Mouse (Mus musculus) layer of hippocampus, adult 9-11 months (tissue): ENCODE data around the gene Ror2.

Experiments
- DNase-seq: peaks from one replicate; pipeline ENCODE4 v3.0.0; 2022

The Ror2 gene

DNA sequence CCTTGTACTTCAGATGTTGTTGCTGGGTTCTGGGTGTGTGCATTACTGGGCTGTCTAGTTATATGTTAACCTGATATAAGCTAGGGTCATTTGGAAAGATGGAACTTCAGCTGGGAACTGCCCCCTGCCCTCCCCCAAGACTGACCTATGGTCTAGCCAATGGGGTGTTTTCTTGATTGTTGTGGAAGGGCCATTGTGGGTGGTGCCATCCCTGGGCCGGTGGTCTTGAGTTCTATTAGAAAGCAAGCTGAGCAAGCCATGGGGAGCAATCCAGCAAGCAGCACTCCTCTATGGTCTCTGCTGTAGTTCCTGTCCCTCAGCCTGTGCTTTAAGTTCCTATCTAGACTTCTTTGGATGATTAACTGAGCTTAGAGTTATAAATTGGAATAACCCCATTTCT, 101.1 kb downstream of the Ror2 start:
- no peak for DNase-seq

DNA sequence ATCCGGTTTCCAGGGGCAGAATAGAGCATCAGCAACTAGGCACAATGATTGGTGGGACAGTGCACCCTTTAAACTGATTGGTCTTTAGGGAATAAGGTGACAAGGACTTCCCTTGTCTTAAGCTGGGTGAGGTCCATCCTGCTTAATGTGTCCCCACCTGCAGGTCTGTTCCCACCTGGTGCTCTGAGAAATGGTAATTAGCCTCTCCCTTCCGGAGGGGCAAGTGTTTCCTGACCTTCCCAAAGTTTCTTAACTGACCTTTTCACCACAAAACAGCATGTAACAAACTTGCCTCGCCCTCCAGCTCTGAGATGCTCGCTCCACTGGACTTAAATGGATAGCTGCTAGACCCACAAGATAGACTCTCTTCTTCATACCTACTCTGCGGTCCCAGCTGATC, 101.8 kb downstream of the Ror2 start:
- DNase-seq = no peak

DNA sequence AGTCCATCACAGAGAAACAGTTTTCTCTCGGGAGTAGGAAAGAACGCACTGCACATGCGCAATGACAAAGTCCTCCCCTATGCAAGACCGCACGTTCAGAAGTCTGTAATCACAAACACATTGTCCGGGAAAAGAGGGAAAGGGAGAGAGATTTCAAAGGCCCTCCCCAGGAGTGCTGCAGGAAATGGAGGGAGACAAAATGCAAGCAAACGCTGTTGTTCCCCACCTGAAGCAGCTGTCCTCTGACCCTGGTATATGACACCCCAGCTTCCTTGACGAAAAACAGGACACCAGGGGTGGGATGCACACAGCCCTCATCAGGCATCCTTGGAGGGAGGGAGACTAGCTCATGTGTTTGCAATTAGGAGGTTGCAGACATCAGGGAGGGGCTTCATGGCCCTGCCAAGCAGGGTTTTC, 102.8 kb downstream of the Ror2 start:
- DNase-seq = no peak

- no peak for DNase-seq
Observed at GRCm38 (mm10) chr13:53178594-53178993, 107.3 kb downstream of the Ror2 start.

DNA sequence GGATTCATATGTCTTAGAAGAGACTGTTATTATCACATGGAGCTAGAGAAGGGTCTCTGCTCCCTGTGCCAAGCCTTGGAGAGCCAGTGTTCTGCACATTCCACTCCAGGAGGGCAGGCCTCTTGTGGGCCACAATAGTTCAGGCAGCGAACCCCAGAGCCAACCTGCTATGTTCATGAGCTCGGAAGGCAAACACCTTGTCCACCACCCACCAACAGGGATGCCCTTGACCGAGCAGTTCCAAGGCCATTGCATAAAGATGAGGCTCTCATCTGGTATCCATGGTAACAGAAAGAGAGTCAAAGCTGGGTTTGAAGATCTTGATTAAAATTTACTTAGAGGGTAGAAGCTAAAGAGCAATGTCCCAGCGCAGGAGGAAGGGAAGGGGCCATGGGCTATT, 107.8 kb downstream of the Ror2 start:
- DNase-seq = no peak

GRCm38 (mm10) chr13:53177424-53177718, 108.6 kb downstream of the Ror2 start:
- no peak for DNase-seq

- no peak for DNase-seq
Observed at GRCm38 (mm10) chr13:53176695-53177423, 109.1 kb downstream of the Ror2 start.

- no peak for DNase-seq
Observed at GRCm38 (mm10) chr13:53175041-53175440, 110.9 kb downstream of the Ror2 start.

DNA sequence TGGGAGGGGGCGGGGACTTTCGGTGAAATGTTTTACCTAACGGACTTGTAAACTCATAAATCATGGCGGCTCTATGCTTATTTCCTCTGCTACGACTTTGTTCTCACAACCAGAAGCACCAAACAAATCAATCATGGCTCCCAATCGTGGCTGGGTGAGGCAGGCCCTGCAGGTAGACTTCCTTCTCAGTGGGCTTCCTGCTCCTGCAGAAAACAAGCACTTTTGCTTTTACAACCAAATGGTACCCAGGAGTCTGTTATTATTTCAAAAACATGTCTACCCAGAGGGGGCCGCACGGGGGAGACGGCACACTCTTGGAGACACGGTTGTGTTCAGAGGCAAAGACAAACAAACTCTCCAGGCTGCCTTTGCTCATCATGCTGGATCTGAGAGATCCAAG, 122.3 kb downstream of the Ror2 start:
- no peak for DNase-seq

DNA sequence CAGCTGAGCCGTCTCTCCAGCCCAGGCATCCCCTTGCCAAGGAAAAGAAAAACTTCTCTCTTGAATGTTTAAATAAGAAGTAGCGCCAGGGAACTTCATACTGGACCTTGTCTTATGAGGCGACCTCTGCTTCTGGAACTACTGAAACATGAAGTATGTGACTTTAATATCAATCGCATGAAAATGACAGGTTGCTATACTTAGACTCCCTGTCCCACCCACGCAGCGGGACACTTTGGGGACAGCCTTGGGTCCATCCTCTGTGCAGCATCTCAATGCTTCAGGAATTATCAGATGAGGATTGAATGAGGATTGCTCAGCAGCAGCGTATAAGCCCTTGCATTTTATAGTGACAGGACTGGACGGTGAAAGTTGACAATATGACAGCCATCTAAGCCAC, 122.9 kb downstream of the Ror2 start:
- no peak for DNase-seq

DNA sequence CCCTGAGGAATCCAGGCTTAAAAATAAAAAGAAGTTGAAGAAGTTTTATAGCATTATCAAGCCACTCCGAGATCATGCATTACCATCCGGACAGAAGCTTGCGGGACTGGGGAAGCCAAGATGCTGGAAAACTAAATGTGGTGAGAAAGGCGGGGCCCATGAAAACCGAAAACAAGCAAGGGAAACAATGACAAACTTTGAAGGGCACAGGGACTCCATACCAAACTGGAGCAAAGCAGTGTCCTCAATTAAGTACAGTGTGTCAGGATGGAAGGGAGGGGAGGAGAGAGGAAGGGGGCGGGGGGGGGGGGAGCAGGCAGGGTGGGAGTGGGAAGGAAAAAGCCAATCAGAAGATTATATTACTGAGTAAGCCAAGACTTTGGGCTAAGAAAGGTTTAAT, 126.4 kb downstream of the Ror2 start:
- no peak for DNase-seq

DNA sequence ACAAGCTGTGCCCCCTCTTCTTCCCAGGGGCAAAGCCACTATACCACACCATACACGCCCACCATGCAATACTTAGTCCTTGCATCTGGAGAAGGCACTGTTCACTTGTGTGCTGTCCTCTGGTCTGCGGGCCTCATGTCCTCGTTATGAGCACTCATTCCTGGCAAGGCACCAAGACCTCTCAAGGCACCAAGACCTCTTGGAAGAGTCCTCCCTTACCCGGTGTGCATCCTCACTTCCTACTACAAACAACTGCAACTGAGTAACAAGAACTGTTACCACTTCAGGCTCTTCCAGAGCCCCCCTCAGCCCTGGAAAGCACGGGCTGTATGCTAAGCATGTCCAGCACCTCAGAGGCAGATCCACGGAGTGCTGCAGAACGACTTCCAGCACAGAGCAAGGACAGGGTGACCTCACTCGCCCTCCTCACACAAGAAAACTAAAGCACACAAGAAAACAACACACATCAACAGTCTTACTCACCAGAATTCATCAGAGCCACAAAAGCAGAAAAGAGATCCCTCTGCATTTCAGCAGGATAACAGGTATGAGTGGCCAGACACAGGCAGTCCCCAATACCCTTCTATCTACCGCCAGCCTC, 127.4 kb downstream of the Ror2 start:
- no peak for DNase-seq

GRCm38 (mm10) chr13:53156911-53157310, 129.0 kb downstream of the Ror2 start:
- no peak for DNase-seq

DNA sequence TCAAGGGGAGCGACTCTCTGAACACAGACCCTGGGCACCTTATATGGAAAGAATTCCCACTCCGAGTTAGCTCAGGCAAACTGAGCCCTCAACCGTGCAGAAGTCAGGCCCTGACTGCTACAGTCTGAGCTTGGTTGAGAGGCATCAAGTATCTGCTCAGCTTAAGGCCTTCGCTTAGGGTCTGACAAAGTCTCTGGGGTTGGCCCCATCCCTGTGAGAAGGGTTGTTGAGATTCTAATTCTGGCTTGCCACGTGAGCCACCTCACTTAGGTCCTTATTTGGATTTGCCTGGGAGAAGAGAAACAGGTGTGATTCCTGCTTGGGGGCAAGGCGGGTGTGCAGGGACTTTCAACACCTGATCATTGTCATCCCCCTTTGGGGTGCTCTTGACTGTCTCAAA, 129.6 kb downstream of the Ror2 start:
- no peak for DNase-seq

DNA sequence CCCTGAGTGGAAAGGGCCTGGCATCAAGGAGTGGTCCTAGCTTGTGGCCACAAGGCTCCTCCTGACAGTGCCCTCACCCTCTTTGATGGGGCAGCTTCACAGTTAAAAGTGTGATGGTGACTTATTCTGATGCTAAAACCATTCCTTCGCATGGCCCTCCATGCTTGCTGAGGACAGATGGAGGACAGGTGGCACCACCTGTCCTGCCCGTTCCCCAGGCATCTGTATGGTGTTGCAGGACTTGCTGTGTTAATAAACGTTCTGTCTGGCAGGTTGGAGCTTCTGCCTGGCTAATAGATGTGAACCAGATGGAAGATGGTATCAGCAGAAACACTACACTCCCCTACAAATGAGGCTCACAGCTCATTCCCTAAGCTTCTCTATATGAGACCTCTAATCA, 140.4 kb downstream of the Ror2 start:
- DNase-seq = no peak

DNA sequence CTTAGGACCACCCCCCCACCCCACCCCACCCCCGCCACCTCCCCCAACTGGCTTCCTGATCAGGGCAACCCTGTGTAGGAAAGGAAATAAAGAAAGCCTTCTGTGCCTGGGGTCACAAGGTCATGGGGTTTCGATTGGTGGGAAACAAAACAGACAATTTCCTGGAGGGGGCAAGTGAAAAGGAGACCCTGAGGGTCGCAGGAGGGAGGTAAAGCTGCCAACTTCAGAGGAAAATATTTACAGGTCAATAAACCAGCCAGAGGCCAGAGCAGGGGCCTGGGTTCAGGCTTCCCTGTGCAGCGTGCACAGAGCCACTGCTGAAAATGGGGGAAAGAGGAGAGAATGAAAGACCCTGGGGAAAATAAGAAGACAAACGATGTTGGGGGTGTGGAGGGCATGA, 142.8 kb downstream of the Ror2 start:
- no peak for DNase-seq

GRCm38 (mm10) chr13:53142268-53142667, 143.7 kb downstream of the Ror2 start:
- DNase-seq = no peak

DNA sequence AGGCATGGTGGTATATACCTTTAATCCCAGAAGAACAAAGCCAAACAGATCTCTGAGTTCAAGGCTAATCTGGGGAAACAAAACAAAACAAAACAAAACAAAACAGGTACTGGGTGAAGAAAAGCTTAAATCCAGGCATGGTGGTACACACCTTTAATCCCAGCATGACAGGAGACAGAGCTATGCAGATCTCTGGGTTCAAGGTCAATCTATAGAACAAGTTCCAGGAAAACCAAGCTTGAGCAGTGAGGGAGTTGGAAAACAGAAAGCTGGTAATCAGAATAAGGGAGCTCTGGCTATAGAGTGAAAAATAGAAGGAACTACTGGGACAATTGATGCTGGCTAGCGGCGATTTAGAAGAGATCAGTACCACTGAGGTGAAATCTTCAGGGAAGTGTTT, 145.6 kb downstream of the Ror2 start:
- no peak for DNase-seq

DNA sequence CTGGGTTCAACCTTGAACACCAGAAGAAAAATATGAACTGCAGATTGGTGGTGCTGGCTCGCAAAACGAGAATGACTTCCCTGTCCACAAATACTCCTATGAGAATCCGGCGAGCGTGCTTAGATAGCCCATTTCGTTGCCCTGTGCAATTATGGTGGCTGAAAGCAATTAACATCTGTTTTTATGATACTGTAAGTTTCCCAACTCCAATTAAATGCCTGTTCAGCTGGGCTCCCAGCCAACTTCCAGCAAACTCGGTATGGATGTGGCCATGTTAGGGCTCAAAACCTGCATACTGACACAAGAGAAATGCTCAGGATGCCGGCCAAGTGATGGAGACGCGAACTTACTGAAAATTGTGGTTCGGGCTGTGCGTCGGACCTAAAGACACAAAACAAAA, 155.4 kb downstream of the Ror2 start:
- no peak for DNase-seq

- DNase-seq = no peak
Observed at GRCm38 (mm10) chr13:53130032-53130431, 155.9 kb downstream of the Ror2 start.

DNA sequence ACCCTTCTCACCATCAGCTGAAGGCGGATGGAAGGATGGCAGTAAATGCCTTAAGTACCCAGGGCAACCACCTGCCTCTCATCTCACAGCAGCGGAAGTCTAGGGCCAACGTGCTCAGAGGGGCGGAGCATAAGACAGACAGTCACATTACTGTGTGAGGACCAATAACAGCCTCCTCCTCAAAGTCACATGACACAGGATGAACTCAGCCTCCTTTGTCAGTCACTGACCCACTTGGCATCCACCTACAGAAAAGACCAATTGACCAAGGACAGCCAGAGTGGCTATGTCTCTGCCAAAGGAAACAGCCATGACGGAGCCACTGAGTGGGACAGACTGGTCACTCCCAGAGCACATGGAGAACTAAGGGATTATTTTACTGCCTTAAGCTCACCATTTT, 160.3 kb downstream of the Ror2 start:
- no peak for DNase-seq

- DNase-seq = no peak
Observed at GRCm38 (mm10) chr13:53122085-53122484, 163.8 kb downstream of the Ror2 start.

DNA sequence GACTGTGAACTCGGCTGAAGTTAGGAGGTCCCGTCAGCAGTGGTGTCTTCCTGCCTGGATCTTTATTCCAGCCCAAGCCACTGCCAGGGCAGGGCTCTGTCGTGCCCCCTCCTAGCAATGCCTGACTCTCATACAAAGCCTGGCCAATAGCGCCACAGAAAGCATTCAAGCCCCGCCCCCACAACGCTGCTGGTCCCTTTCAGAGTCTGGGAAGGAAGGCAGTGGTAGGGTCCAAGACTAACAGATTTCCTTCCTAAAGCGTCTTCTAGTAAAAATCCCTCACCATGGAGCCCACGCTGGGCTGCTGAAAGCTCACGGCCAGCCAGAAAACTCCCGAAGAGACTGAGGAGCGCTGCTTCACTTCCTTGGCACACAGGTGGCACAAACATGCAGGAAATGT, 165.0 kb downstream of the Ror2 start:
- DNase-seq = no peak

DNA sequence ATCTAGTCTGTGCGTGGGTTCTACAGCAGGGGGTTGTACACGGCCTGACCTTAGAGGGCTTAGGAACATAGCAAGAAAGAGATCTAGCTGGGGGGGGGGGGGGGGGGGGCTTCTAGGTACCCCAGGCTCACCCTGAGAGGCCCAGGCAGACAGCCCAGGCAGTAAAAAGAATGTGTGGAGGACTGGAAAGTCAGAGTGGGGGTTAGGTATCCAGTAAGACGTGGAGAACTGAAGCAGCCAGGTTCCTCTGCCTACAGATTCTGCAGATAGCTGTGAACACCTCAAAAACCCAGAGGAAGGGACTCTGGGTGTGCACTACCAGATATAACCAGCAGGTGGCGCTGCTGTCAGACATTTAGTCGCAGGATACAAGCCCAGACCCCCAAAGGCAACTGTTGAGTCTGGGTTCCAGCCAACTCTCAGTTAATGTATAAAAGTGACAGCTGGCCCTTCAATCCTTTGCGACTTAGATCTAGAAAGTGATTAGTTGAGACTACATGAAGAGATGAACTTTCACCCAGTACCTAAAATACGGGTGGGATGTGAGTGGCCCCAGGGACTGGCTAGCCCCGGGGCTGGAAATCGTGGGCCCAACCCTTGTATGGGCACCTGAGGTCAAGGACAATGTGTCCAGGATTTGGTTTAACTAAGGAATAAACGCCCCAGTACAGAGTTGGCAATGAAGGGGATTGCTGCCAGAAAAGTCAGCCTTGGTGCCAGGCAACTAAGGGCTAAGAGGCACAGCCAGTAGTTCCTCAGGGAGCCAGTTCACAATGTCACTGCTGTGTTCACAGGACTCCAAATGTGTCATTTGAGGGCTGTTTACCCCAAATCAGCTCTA, 166.1 kb downstream of the Ror2 start:
- peak; percentile 57 for DNase-seq
